Mouse (Mus musculus): ENCODE measurements around the gene Dr1. TPM values are rescaled to one million over a fixed set of nuclear protein-coding genes. Genes with fewer than 3 reads are reported as not detected.
A peak's percentile ranks its signal among the peaks of the same experiment; 100 is the strongest.

The Dr1 gene
- polyA plus RNA-seq, 1 experiment from 2014 or later: 39.0 TPM

- Histone ChIP-seq H3K4me3 (ENCODE audit: low read depth, low read length) (peak overlapping the region; percentile 76), H3K27me3 (ENCODE audit: control insufficient read depth, insufficient read depth, low read length) (no peaks in the 10 kb centered on the region), H3K4me1 (ENCODE audit: control insufficient read depth, insufficient read depth, low read length) (peaks cover 4% of the 10 kb centered on the region), H3K4me2 (replicated peaks; ENCODE audit: low read depth, low read length) (peak overlapping the region; percentile 61), H3K27ac (ENCODE audit: low read length) (no peak overlapping the region), H3K36me3 (ENCODE audit: control insufficient read depth, insufficient read depth, low read length) (no peaks in the 10 kb centered on the region), H3K9me3 (ENCODE audit: control insufficient read depth, low read depth, low read length) (no peaks in the 10 kb centered on the region), H3K9ac (replicated peaks; ENCODE audit: low read depth, low read length) (peak overlapping the region; percentile 82)
- 7% methylated on average over 16 of the region's 16 CpGs for WGBS
- no peak for ATAC-seq (ENCODE audit: insufficient number of reproducible peaks, insufficient read depth, low FRiP score, low read depth)
Measured at GRCm38 (mm10) chr5:108313065-108313860, 44.6 kb downstream of the Dr1 start.

Other genes starting within 250 kb of the Dr1 start
- gene Mtf2, start 203.2 kb upstream of the Dr1 start, polyA plus RNA-seq (2014; fragmentation: Nextera tagmentation; extraction: Ambion mirVana): 92.0 and 95.0 TPM in 2 replicates
- 37.0 and 41.0 TPM in 2 replicates for gene Tmed5, start 136.3 kb upstream of the Dr1 start, polyA plus RNA-seq (2014; fragmentation: Nextera tagmentation; extraction: Ambion mirVana)
- gene Ccdc18, start 136.0 kb upstream of the Dr1 start, polyA plus RNA-seq (2014; fragmentation: Nextera tagmentation; extraction: Ambion mirVana): 10.0 and 12.3 TPM in 2 replicates
- 3.1 and 3.8 TPM in 2 replicates for gene Pigg, start 43.7 kb downstream of the Dr1 start, polyA plus RNA-seq (2014; fragmentation: Nextera tagmentation; extraction: Ambion mirVana)
- not detected in 2 replicates for gene Gm42517, start 99.0 kb downstream of the Dr1 start, polyA plus RNA-seq (2014; fragmentation: Nextera tagmentation; extraction: Ambion mirVana)
- gene Pde6b, start 119.5 kb downstream of the Dr1 start, polyA plus RNA-seq (2014; fragmentation: Nextera tagmentation; extraction: Ambion mirVana): 0.62 TPM in 1 of 2 replicates, not detected in the other
- gene Atp5k, start 165.6 kb downstream of the Dr1 start, polyA plus RNA-seq (2014; fragmentation: Nextera tagmentation; extraction: Ambion mirVana): 402 and 448 TPM in 2 replicates
- gene Mfsd7a, start 180.0 kb downstream of the Dr1 start, polyA plus RNA-seq (2014; fragmentation: Nextera tagmentation; extraction: Ambion mirVana): 0.29 and 0.54 TPM in 2 replicates
- gene Pcgf3, start 192.3 kb downstream of the Dr1 start, polyA plus RNA-seq (2014; fragmentation: Nextera tagmentation; extraction: Ambion mirVana): 27.2 and 34.0 TPM in 2 replicates